Mouse (Mus musculus) heart, postnatal 0 days (tissue): ENCODE data around the gene Ralgps1. TPM values are rescaled to one million over a fixed set of nuclear protein-coding genes. Genes with fewer than 3 reads are reported as not detected.

Source experiments
- ATAC-seq: fragments of 200-750 bp; cut with Nextera tagmentation; 2 replicates; pipeline ENCODE4 v1.8.0; 2017; ENCODE audit warnings: low read depth, moderate number of reproducible peaks, moderate library complexity; ENCODE audit not compliant: insufficient read depth
- DNase-seq: peaks from one replicate; pipeline ENCODE4 v3.0.0-alpha.2; 2016; ENCODE audit warnings: low spot score
- H3K27ac ChIP-seq: fragments of 300-500 bp; sonication (generic); 2 replicates; pipeline ENCODE4 v1.5.1; 2014; ENCODE audit warnings: low read depth, mild to moderate bottlenecking
- H3K27me3 ChIP-seq: fragments of 300-500 bp; sonication (generic); 2 replicates; pipeline ENCODE4 v1.6.1; 2014; ENCODE audit warnings: low read length, mixed read lengths; ENCODE audit not compliant: control insufficient read depth, insufficient read depth
- H3K36me3 ChIP-seq: fragments of 300-500 bp; sonication (generic); replicated peaks from 2 replicates; pipeline ENCODE4 v1.6.1; 2014; ENCODE audit warnings: low read length, mixed read lengths; ENCODE audit not compliant: control insufficient read depth, insufficient read depth
- H3K4me1 ChIP-seq: fragments of 300-500 bp; sonication (generic); 2 replicates; pipeline ENCODE4 v1.6.1; 2014; ENCODE audit warnings: antibody characterized with exemption; ENCODE audit not compliant: control insufficient read depth, insufficient read depth
- H3K4me2 ChIP-seq: fragments of 300-500 bp; sonication (generic); 2 replicates; pipeline ENCODE4 v1.6.1; 2014; ENCODE audit warnings: low read depth, mild to moderate bottlenecking, low read length, moderate library complexity
- H3K4me3 ChIP-seq: fragments of 300-500 bp; sonication (generic); 2 replicates; pipeline ENCODE4 v1.5.1; 2014; ENCODE audit warnings: low read depth, low read length
- H3K9ac ChIP-seq: fragments of 300-500 bp; sonication (generic); replicated peaks from 2 replicates; pipeline ENCODE4 v1.6.1; 2014; ENCODE audit warnings: low read depth, low read length, mixed read lengths
- H3K9me3 ChIP-seq: fragments of 300-500 bp; sonication (generic); replicated peaks from 2 replicates; pipeline ENCODE4 v1.6.1; 2016; ENCODE audit warnings: low read length; ENCODE audit not compliant: control insufficient read depth
- CTCF ChIP-seq: IDR thresholded peaks from 2 replicates; pipeline ENCODE4 v1.5.1; 2016; ENCODE audit warnings: antibody characterized with exemption, control low read depth, low read depth
- EP300 ChIP-seq: IDR thresholded peaks from 2 replicates; pipeline ENCODE4 v1.6.1; 2016; ENCODE audit warnings: antibody characterized with exemption, low read depth
- WGBS: fragments of 180-500 bp; shearing (Covaris S2); extraction: QIAGEN DNeasy Blood & Tissue Kit; methylation state at CpG from one replicate; pipeline ENCODE4 v1.1.7; 2014; 5-methylcytosine and 5-hydroxymethylcytosine counted together
- polyA plus RNA-seq: library from polyadenylated mRNA; unstranded; fragments of >200 nt; fragmentation: Nextera tagmentation; extraction: Ambion mirVana; gene quantifications from 2 replicates; pipeline ENCODE4 v1.2.1, GENCODE M21; 2015
- total RNA-seq: library from RNA; depleted of rRNA; stranded (reverse); fragments of >200 nt; gene quantifications from 2 replicates; pipeline ENCODE4 v1.2.3, GENCODE M21; 2014; ENCODE audit warnings: low replicate concordance

Ralgps1 gene
- total and polyA plus RNA-seq, 2 experiments from 2014 or later, result 3.2 to 6.9 TPM

- peak; percentile 54 for ATAC-seq
- no peak overlapping the region for H3K9ac ChIP-seq
These were observed 205.4 kb downstream of the Ralgps1 start for GRCm38 (mm10) chr2:33165710-33166374.

DNA sequence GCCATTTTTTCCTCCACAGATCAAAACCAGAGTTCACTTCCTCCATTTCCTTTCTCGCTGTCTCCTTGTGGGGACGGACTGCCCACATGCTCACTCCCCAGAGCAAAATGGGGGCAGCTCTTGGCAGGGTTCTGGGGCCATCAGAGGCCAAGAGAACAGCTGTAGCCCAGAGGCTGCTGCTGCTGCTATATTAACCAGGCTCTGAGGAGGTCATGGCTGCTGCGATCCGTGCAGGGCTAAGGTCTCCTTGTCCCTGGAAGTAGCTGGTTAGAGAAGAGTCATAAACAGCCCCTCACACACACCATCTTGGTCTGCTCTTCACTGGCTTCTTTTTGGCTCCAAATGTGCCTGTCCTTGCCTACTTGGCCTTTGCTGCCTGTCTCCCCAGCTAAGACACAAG, 206.1 kb downstream of the Ralgps1 start:
- H3K4me1 ChIP-seq, result peaks cover 25% of the 10 kb centered on the region
- H3K27me3 ChIP-seq, result no peaks in the 10 kb centered on the region
- TF ChIP-seq EP300, result no peak
- TF ChIP-seq CTCF, result no peak
- H3K9ac ChIP-seq, result no peak overlapping the region
- H3K4me3 ChIP-seq, result no peak overlapping the region
- no peak for DNase-seq
- peak overlapping the region; percentile 70 for H3K27ac ChIP-seq
- H3K9me3 ChIP-seq, result no peaks in the 10 kb centered on the region
- H3K4me2 ChIP-seq, result no peak overlapping the region
- ATAC-seq, result no peak
- peaks cover 4% of the 10 kb centered on the region; the same call in 1 of the 2 replicates for H3K36me3 ChIP-seq
- WGBS, result 65% methylated on average over 4 of the region's 4 CpGs

More at GRCm38 (mm10) chr2:33165710-33166374, 205.4 kb downstream of the Ralgps1 start:
- no peak for TF ChIP-seq CTCF
- TF ChIP-seq EP300, result no peak
- Histone ChIP-seq H3K4me3 (no peak overlapping the region), H3K36me3 (peaks cover 4% of the 10 kb centered on the region; the same call in 1 of the 2 replicates), H3K9me3 (no peaks in the 10 kb centered on the region), H3K27ac (peak overlapping the region; percentile 70), H3K4me2 (no peak overlapping the region), H3K4me1 (peaks cover 19% of the 10 kb centered on the region), H3K27me3 (no peaks in the 10 kb centered on the region)
- DNase-seq, result peak; percentile 38
- WGBS, result 16% methylated on average over 7 of the region's 7 CpGs

DNA sequence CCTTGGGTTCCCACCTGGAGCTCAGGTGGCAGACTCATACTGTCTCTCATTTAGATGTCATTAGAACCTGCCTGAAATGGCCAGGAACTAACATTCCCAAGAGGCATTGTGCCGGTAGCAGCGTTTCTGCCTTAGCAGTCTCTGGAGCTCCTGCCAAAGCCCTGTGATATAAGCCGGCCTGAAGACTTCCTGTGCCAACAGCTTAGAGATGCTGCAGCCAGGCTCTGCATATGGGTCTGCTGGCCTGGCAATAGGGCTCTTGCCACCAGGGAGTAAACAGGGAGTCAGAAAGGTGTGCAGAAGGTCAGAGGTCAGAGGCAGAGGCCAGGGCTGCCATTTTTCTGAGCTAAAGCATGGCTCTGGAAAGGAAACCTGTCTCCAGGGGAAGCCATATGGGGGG, 206.6 kb downstream of the Ralgps1 start:
- Histone ChIP-seq H3K4me1 (peaks cover 31% of the 10 kb centered on the region), H3K4me2 (no peak overlapping the region)

GRCm38 (mm10) chr2:33162126-33162525, 209.2 kb downstream of the Ralgps1 start:
- Histone ChIP-seq H3K4me1 (peaks cover 32% of the 10 kb centered on the region), H3K4me2 (no peak overlapping the region), H3K9ac (no peak overlapping the region), H3K27ac (no peak overlapping the region), H3K27me3 (no peaks in the 10 kb centered on the region), H3K36me3 (no peaks in the 10 kb centered on the region), H3K4me3 (no peak overlapping the region), H3K9me3 (no peaks in the 10 kb centered on the region)
- TF ChIP-seq EP300 (no peak), CTCF (no peak)
- ATAC-seq (no peak), DNase-seq (no peak)
- 76% methylated on average over 2 of the region's 2 CpGs for WGBS

More for the DNA sequence above, 206.6 kb downstream of the Ralgps1 start:
- Histone ChIP-seq H3K4me3 (no peak overlapping the region), H3K27ac (0 out of 2 replicates have a peak overlapping the region, but pooled peaks have one; percentile 13), H3K36me3 (peaks cover 4% of the 10 kb centered on the region; the same call in 1 of the 2 replicates), H3K9me3 (no peaks in the 10 kb centered on the region), H3K9ac (no peak overlapping the region), H3K27me3 (no peaks in the 10 kb centered on the region)
- TF ChIP-seq EP300 (no peak), CTCF (no peak)
- WGBS, result 11% methylated on average over 3 of the region's 3 CpGs
- DNase-seq (no peak), ATAC-seq (no peak)

DNA sequence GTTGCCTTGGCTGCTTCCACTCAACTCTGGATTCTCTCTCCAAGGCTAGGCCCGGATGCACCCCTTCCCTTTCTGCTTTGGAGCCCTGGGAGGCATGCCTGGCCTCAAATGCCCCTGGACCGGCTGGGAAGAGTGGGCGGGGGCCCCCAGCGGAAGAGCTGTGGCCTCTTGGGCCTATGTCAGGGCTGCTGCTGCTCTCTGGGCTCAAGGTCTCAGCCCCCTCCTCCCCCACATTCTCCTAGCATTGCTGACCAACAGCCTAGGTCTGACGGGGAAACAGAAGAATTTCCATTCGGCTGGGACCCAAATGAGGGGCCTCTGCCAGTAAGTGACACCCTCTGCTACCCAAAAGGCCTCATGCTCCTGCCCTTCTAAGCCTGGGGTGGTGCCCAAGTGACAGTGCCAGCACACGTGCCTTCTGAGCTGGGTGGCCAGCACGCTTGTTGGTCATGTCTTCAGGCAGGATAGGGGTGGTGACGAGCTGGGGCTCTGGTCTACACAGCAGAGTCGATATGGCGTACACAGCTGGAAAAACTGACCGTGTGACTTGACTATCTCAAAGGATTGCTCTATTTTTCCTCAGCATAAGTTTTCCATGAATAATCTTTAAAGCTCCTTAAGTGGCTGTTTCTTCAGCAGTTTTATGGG, 210.8 kb downstream of the Ralgps1 start:
- Histone ChIP-seq H3K9me3 (no peaks in the 10 kb centered on the region), H3K9ac (no peak overlapping the region), H3K4me3 (no peak overlapping the region), H3K4me2 (no peak overlapping the region), H3K4me1 (peaks cover 21% of the 10 kb centered on the region), H3K27me3 (no peaks in the 10 kb centered on the region), H3K36me3 (no peaks in the 10 kb centered on the region), H3K27ac (peak overlapping the region; percentile 71)
- WGBS, result 37% methylated on average over 12 of the region's 12 CpGs
- peak; percentile 62; the same call in 1 of the 2 replicates for TF ChIP-seq EP300
- TF ChIP-seq CTCF, result 0 out of 2 replicates have a peak, but pooled peaks have one; percentile 5
- peak; percentile 50 for DNase-seq
- ATAC-seq, result peak; percentile 65
